7 mouse cellular contexts compared by ENCODE assay signal in the genomic region with DNA sequence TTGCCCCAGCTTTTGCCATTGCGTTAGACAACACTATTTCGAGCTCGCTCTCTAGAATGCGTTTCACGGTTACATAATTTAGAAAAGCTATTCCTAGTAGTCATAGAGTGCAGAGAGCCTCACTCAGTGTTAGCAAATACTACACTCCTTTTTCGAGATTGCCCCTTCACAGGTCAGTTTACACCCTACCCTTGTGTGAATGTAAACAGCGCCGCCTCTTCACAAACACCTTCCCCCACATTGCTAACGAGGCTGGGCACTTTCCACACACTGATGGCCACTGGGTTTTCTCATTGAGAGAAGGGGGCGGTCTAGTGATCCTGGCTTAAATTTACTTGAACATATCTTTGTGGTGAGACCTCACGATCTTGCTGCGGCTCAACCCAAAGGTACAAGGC. TPM values are rescaled to one million over a fixed set of nuclear protein-coding genes. Genes with fewer than 3 reads are reported as not detected.
A peak's percentile ranks its signal among the peaks of the same experiment; 100 is the strongest.
DNase-seq lines count a peak whose midpoint lies in the region; ATAC-seq and TF ChIP-seq lines count a peak whose summit lies in the region.

No protein-coding gene starts in this region.

- no peak for TF ChIP-seq CTCF in testis, adult 2 months (IDR thresholded peaks at IDR 0.05; ENCODE audit: control insufficient read depth, insufficient read depth, insufficient replicate concordance, low read depth, low read length)
- TF ChIP-seq CTCF in lung, adult 2 months (IDR thresholded peaks at IDR 0.05; ENCODE audit: insufficient read depth, low read length) = no peak
- TF ChIP-seq CTCF in stomach, postnatal 0 days (IDR thresholded peaks at IDR 0.05; ENCODE audit: low read depth) = 0 out of 2 replicates have a peak, but pooled peaks have one; percentile 6

- H3K36me3 ChIP-seq in testis, adult 2 months (ENCODE audit: control insufficient read depth, insufficient read depth, low read length) = peaks cover 2% of the 10 kb centered on the region
- H3K36me3 ChIP-seq in forebrain, embryonic 15.5 days = no peaks in the 10 kb centered on the region
- no peaks in the 10 kb centered on the region for H3K36me3 ChIP-seq in stomach, postnatal 0 days (ENCODE audit: control insufficient read depth, insufficient read depth, low read length)

- TF ChIP-seq EP300 in stomach, postnatal 0 days (optimal IDR thresholded peaks at IDR 0.05) = no peak

- ATAC-seq in forebrain, embryonic 15.5 days (replicated peaks) = no peak
- peak; percentile 34 for ATAC-seq in stomach, postnatal 0 days (ENCODE audit: low FRiP score, low TSS enrichment)

- H3K4me3 ChIP-seq in testis, adult 2 months (ENCODE audit: control insufficient read depth, low read depth, low read length) = peak overlapping the region; percentile 99
- H3K4me3 ChIP-seq in forebrain, embryonic 15.5 days = peak overlapping the region; percentile 56
- peak overlapping the region; percentile 65 for H3K4me3 ChIP-seq in lung, adult 2 months (replicated peaks; ENCODE audit: extremely low read depth, low read depth, low read length)
- peak overlapping the region; percentile 65 for H3K4me3 ChIP-seq in stomach, postnatal 0 days (ENCODE audit: low read depth, low read length)

- H3K9ac ChIP-seq in forebrain, embryonic 15.5 days (replicated peaks) = peak overlapping the region; percentile 47
- peak overlapping the region; percentile 5; the same call in 1 of the 2 replicates for H3K9ac ChIP-seq in stomach, postnatal 0 days (ENCODE audit: low read length)

- no peak for DNase-seq in testis, postnatal 14 days (ENCODE audit: low spot score)
- DNase-seq in lung, adult 2 months = peak; percentile 54
- DNase-seq in stomach, postnatal 0 days (ENCODE audit: low spot score) = no peak
- DNase-seq in Muller cell, postnatal 12 days (ENCODE audit: inconsistent ontology term) = no peak
- no peak for DNase-seq in retina, embryonic 14.5 days (ENCODE audit: low spot score)

- peak overlapping the region; percentile 100 for H3K27ac ChIP-seq in testis, adult 2 months (ENCODE audit: control insufficient read depth, insufficient read depth, low read depth, low read length)
- no peak overlapping the region for H3K27ac ChIP-seq in forebrain, embryonic 15.5 days (replicated peaks)
- H3K27ac ChIP-seq in stomach, postnatal 0 days (replicated peaks) = no peak overlapping the region

- H3K4me2 ChIP-seq in forebrain, embryonic 15.5 days (replicated peaks) = peak overlapping the region; percentile 86
- peak overlapping the region; percentile 95 for H3K4me2 ChIP-seq in stomach, postnatal 0 days (replicated peaks; ENCODE audit: low read depth)

- H3K4me1 ChIP-seq in testis, adult 2 months (ENCODE audit: control insufficient read depth, insufficient read depth, low read length) = peaks cover 15% of the 10 kb centered on the region
- peaks cover 31% of the 10 kb centered on the region for H3K4me1 ChIP-seq in forebrain, embryonic 15.5 days
- H3K4me1 ChIP-seq in lung, adult 2 months (ENCODE audit: control insufficient read depth, insufficient read depth, low read length) = no peaks in the 10 kb centered on the region
- H3K4me1 ChIP-seq in stomach, postnatal 0 days (replicated peaks; ENCODE audit: control insufficient read depth, insufficient read depth) = peaks cover 5% of the 10 kb centered on the region; the same call in 1 of the 2 replicates

- no peak for TF ChIP-seq POLR2A in testis, adult 2 months (IDR thresholded peaks at IDR 0.05; ENCODE audit: control insufficient read depth, low read depth, low read length)
- TF ChIP-seq POLR2A in lung, adult 2 months (IDR thresholded peaks at IDR 0.05; ENCODE audit: borderline replicate concordance, extremely low read depth, low read depth, low read length) = no peak

- H3K9me3 ChIP-seq in forebrain, embryonic 15.5 days = no peaks in the 10 kb centered on the region
- no peaks in the 10 kb centered on the region for H3K9me3 ChIP-seq in stomach, postnatal 0 days (ENCODE audit: control insufficient read depth, low read length)

- 7% methylated on average over 12 of the region's 12 CpGs for WGBS in forebrain, embryonic 15.5 days
- WGBS in lung, adult 2 months = 4% methylated on average over 12 of the region's 12 CpGs
- 6% methylated on average over 12 of the region's 12 CpGs for WGBS in stomach, postnatal 0 days

- no peaks in the 10 kb centered on the region for H3K27me3 ChIP-seq in testis, adult 2 months (ENCODE audit: control insufficient read depth, insufficient read depth, low read length)
- no peaks in the 10 kb centered on the region for H3K27me3 ChIP-seq in forebrain, embryonic 15.5 days
- H3K27me3 ChIP-seq in stomach, postnatal 0 days (ENCODE audit: control insufficient read depth, insufficient read depth, low read length) = no peaks in the 10 kb centered on the region

RNA-seq across cellular contexts. Expression of gene Cit, which starts 0.7 kb away (rescaled TPM):
- 17.7 and 19.0 TPM in 2 replicates for polyA plus RNA-seq in testis, adult 2 months (2012; rRNA removed)
- polyA plus RNA-seq in forebrain, embryonic 15.5 days (2015; fragmentation: Nextera tagmentation; extraction: Ambion mirVana) = 17.2 and 20.3 TPM in 2 replicates
- polyA plus RNA-seq in lung, adult 2 months (2012; rRNA removed) = 3.7 and 4.0 TPM in 2 replicates
- polyA plus RNA-seq in stomach, postnatal 0 days (2015; fragmentation: Nextera tagmentation; extraction: Ambion mirVana) = 4.1 and 5.4 TPM in 2 replicates
